Mouse (Mus musculus): ENCODE data around the gene Olfr354.

The Olfr354 gene

GRCm38 (mm10) chr2:36905380-36905779, at the start of gene Olfr354:
TSS of gene Olfr354 (plus strand) at chr2:36905680.
- no peak for DNase-seq (ENCODE audit: low spot score in 2 of 2)

GRCm38 (mm10) chr2:36862560-36862959, 42.9 kb upstream of the Olfr354 start, which contains the start of gene Olfr351:
TSS of gene Olfr351 (minus strand) at chr2:36862660.
- DNase-seq (ENCODE audit: low spot score in 2 of 2): no peak

GRCm38 (mm10) chr2:36868160-36868559, 37.3 kb upstream of the Olfr354 start, which contains the start of gene Olfr352:
TSS of gene Olfr352 (plus strand) at chr2:36868460.
- no peak for DNase-seq (ENCODE audit: low spot score in 2 of 2)

- no peak for DNase-seq (ENCODE audit: low spot score in 2 of 2)
Measured at GRCm38 (mm10) chr2:36892836-36893235, 12.6 kb upstream of the Olfr354 start, which contains the start of gene Olfr353. TSS of gene Olfr353 (minus strand) at chr2:36892936.

- DNase-seq (ENCODE audit: low spot score in 2 of 2): no peak
Measured at GRCm38 (mm10) chr2:36897114-36897513, 8.4 kb upstream of the Olfr354 start.

- no peak for DNase-seq (ENCODE audit: low spot score in 2 of 2)
Measured at GRCm38 (mm10) chr2:36928797-36929196, 23.3 kb downstream of the Olfr354 start, which contains the start of gene Olfr355. TSS of gene Olfr355 (minus strand) at chr2:36928897.

- DNase-seq (ENCODE audit: low spot score in 2 of 2): no peak
Measured at GRCm38 (mm10) chr2:36936821-36937220, 31.3 kb downstream of the Olfr354 start, which contains the start of gene Olfr356. TSS of gene Olfr356 (plus strand) at chr2:36937121.

All from right cerebral cortex, postnatal 10 days (tissue).